Mouse (Mus musculus) frontal cortex, postnatal 10 days (tissue): ENCODE measurements around the gene Creb5.

Source experiments
- DNase-seq, 2 experiments: peaks; one replicate each; pipeline ENCODE4 v3.0.0; 2022; ENCODE audit warnings: low spot score in 2 of 2, mixed read lengths in 1 of 2

Gene Creb5

DNA sequence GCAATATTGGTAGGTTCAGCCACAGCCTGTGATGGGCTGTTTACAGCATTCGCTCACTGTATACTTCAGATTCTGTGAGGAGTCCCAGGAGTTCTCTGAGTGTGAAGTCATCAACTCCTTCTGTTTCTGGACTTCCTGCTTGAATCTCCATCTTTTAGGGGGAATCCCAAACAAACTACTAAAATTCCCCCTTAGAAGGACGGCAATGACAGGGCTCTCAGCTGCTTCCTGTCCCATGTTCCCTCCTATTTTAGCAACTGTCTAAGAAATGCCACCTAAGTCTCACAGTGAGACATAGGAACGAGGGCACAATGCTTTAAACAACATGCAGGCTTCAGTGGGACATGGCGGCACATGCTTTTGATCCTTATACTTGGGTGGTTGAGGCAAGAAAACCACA is 204.3 kb downstream of the Creb5 start:
- no peak for DNase-seq

DNA sequence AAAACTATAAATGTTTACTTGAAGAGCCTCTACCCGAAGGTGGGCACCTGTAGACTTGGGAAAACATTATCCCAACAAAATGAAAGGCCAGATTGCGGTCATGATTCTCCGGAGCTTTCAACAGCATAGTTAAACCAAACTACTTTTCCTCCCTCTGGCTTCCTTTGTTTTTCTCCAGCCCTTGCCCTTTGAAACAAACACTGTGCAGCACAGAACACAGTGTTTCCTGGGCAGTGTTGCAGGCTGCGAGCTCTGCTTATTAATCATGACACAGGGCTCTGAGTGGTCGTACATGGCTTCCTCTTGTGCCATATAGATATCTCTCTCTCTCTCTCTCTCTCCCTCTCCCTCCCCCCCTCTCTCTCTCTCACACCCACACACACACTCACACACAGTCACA is 206.8 kb downstream of the Creb5 start:
- no peak for DNase-seq

DNA sequence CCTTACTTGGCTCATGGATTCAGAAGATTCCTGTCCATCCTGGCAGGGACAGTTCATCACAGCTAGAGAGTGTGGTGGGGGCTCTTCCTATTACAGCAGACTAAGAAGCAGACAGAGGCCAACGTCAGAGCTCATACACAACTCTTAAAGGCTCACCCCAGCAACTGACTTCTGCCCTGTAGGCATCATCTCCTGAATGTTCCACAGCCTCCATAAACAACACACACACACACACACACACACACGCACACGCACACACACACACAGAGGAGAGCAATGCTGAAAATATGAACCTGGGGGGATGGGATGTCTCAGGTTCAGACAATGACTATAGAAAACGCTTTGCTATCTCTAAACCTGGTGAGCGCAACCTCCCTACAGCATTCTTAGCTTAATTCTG is 208.6 kb downstream of the Creb5 start:
- DNase-seq = no peak

DNA sequence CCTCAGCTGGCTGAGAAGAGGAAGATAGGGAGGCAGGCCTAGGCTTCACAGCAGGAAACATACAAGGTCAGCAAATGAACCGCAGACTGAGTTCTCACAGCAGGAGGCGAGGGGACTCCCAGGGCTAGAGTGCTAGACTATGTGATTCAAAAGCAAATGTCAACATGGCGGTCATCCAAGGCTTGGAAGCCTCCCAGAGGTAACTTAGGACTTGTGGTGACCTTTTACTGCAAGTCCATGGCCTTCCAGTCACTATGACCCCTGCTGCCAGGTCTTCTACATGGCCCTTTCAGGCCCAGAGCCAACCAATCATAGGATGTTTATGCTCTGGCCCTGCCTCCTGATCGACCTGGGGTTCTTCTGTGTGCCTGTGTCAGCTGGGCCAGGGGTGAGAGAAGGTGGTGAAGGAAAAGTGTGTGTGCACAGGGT is 209.3 kb downstream of the Creb5 start:
- DNase-seq = no peak

DNA sequence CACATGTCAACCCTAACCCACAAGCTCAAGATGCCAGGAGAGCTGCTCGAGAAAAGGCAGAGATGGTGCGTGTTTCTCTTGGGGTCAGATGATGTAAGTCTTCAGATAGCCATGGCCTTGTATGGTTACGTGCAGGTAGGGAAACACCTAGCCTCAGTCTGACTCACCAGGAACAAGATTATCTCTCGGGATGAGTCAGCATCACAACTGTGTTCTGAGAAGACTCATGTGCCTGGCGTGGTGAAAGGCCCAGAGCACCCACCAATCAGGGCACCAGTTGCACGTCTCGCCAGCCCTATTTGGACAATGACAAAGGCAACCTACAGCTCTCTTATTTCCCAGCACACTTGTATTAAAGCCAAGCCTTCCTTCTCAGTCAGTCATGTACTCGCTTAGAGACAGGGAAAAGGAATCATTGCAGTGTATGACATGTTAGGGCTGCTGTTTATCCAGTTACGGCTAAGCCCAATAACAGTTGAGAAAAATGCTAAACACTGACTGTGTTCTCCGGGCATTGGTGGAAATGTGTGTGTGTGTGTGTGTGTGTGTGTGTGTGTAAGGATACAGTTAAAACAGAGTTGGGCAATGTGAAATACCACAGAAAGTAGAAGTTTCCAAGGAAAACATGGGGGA is 210.9 kb downstream of the Creb5 start:
- no peak for DNase-seq

DNA sequence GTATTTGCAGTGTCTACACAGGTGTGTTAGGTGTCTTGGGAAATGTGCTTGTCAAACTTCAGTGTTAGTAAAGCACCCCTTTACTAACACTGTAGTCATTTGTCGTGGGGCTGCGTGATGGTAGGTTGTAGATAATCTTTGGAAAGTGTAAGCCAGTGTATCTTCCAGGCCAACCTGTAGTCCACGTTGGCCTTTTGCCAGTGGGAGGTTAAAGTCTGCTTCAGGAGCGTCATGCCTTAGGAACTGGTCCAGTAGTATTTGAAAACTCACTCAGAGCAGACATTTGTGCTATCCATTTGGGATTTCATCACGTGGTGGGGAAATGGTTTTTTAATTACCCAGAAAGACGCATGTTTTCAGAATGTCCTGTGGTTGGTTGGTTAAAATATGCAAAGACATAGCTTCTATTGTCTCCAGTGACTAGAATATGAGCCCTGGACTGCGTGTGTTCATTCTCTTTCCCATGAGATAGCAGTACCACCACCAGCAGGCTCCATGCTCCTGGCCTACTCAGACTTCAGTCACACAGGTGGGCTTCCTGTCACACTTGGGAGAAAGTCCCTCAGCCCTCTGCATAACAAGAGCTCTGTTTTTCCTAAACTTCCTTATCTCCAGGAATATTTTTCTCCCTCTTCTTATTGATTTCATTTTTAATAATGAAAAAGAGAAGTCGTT is 212.7 kb downstream of the Creb5 start:
- no peak for DNase-seq

DNA sequence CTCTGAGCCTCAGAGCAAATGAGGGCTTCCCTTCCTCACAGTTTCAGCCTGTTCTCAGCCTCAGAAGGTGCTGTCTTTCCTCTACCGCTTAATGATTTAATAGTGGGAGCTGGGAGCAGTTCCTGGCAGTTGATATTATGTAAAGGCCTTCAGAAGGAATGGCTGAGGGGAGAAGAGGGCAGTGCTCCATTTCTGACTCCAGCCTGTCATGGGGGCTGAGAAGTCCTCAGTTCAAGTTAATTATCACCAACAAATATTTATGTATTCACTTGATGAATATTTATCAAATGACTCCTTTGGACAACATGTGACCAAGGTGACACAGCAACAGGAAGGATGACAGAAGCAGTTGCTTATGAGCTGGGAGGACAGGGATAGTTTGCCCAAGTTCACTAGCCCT is 214.2 kb downstream of the Creb5 start:
- no peak for DNase-seq

DNA sequence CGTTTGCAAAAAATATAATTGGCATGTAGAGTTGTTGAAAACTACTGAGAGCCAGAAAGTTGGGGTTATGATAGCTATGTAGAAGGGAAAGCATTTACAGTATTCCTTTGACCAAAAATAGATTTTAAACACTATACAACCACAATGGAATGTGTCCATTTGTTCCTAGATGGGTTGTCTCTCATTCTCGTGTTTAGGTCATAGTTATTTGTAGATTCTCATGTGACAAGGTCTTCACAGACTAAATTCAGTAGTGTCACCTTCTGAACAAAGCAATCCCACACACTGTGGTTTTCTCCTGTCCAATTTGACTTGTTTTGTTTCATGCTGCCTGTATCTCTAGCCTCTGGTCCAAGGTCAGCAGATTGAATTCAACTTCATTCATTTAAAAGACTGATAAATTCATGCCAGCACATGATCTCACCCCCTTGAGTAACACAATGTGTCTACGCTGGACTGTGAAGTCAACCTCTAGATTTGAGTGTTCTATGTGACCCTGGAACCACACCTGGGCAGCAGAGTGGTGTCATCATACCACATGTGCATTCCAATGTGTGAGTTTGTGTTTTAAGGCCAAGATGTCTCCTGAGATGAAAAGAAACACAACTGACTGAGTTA is 220.0 kb downstream of the Creb5 start:
- no peak for DNase-seq

DNA sequence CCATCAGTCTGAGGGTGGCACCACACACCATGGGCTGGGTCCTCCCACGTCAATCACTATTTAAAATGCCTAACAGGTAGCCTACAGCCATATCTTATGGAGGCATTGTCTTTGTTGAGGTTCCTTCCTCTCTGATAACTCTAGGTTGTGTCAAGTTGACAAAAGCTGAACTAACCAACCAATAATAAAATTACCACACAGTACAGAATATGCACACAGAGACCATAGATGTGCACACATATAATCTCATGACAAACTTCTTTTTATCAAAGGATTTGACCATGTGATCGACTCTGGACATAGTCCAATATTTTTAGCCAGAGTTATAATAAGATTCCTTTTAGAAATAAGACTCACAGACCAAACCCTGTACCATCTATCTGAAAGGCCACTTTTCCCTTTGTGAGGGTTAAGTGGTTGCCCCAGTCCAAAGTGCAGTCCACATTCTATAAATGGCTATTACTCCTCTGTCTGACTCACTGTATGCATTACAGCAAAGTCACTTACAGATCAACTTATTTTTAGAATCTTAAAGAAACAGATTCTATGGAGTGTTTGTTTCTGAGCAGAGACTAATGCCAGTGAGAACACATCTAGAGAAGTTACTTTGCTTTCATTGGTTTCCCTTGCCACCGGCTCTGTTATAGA is 221.9 kb downstream of the Creb5 start:
- no peak for DNase-seq

DNA sequence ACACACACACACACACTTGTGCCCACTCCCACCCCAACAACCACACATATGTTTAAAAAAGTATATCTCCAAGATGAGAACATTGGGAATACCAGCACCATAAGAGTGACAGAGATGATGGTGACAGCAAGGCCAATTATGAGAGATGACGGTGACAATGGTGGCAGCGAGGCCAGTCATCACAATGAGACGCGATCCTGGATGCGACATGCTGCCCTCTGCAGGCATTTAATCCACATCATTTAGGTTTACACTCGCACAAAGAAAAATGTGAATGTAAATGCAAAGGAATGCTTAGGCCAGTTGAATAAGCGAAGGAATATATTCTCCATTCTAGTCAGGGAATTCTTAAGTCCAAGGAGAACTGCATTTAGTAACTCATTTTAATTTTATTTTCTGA is 222.9 kb downstream of the Creb5 start:
- DNase-seq = no peak

DNA sequence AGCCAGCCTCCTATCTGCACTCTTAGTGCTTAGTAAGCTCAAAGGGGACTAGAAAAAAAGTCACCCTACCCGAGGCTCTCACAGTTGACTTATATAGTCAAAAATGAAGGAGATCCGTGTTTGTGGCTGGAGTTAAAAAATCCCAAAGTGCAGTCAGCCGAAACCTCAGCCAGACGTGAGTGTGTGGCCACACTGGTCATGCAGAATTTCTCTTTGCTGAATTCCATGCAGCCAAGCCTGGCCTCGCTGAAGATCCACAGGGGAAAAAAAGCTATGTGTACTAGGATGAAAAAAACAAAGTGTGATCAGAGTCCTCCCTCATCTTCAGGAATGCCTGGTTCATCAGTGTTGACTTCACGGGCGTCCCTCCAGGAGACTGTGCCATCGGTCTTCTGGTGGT is 225.2 kb downstream of the Creb5 start:
- DNase-seq = no peak

DNA sequence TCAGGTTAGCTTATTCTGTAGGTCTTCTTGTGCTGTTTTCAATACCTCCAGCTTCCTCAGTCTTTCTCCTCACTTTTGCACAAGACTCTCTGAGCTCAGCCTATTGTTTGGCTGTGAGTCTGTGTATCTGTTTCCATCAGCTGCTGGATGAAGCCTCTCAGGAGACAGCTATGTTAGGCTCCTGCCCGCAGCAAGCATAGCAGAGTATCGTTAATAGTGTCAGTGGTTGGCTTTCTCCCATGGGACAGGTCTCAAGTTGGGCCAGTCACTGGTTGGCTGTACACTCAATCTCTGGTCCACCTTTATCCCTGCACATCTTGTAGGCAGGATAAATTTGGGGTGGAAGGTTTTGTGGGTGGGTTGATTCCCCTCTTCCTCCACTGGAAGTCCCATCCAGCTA is 226.3 kb downstream of the Creb5 start:
- DNase-seq = no peak

DNA sequence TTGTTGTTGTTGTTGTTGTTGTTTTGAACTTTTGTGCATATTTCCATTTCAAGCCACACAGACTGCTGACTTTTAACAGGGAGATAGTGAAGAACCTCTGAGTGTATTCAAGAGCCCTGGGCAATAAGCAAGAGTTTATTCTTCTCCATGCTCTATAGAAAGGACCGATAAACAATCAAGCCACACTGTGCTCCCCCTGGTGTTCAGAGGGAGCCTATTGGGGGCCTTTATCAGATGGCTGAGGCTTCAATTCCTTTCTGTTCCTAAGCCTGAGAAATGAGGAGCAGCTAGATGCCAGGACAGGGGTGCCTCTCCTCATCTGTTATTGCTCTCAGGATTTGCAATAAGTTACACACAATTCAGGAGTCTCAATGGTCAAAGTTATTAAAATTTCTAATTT is 227.8 kb downstream of the Creb5 start:
- DNase-seq = no peak

DNA sequence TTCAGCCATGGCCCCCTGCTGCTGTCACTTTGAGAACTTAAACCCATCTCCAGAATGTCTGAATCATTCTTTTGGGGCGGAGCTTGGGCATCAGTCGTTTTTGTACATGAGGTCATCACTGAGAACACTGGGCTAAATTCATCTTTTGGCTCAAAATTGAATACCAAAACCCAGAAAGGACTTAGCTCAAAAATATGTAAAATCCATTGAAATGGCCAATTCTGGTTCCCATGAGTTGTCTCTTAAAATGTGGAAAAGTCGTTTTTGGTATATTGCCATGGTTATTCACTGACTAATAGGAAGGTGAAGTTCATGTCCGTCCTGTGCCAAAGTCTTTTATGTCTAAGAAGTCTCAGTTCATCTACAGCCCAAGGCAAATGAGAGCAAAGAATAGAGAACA is 228.5 kb downstream of the Creb5 start:
- DNase-seq = no peak

DNA sequence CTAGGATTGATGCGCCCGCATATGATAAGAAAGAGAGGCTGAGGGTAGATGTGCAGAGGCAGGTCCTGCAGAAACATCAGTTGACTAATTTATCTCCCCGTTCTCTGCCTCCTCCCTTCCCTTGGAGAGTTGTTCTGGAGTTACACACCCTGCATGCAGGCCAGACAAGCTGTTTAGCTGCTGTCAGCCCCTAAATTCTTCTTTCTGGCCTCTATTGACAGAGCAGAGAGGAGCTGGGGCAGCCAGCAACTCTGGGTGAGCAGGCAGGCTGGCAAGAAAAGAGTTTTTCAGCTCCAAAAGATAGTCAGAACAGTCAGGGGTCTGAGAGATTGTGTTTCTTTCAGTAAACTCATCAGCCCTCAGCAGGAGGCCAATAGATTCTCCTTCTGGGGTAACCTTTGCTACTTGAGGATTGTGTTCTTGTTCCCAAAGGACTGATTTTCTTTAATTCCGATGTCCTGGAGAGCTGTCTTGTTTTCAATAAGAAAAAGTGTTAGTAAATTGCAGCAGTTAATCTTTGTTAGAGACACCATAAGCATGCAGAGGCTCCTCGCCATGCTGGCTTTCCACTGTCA is 230.4 kb downstream of the Creb5 start:
- no peak for DNase-seq

DNA sequence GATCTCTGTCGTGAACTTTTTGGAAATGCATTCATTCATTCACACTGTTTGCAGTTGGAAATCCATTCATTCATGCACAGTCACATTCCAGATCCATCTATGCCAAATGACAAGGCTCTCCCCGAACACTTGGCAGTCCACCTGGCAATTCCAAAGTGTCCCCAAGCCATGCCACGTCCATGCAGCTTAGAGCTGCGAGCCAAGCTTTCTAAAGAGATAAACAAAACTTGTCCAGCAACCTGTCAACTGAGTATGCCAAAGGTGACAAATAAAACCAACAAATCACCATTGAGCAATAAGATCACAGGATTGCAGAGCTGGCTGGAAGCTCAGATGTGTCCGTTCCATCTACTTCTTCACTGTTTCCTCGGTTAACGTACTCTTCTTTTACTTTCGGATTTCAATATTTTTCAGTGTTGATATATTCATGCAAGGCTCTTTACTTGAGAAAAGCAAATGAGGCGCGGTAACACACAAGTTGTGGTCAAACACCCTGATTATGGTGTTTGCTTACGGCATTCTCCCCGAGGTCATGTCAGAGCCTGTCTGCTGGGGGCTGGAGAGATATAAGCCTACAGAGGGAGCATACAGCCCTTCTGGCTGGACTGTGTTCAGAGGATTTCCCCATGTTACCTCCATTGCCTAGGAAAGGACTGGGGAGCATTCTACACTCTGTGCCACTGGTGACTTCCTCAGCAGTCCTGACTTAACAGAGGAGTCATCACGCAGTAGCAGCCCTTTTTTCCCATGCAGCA is 236.8 kb downstream of the Creb5 start:
- no peak for DNase-seq

DNA sequence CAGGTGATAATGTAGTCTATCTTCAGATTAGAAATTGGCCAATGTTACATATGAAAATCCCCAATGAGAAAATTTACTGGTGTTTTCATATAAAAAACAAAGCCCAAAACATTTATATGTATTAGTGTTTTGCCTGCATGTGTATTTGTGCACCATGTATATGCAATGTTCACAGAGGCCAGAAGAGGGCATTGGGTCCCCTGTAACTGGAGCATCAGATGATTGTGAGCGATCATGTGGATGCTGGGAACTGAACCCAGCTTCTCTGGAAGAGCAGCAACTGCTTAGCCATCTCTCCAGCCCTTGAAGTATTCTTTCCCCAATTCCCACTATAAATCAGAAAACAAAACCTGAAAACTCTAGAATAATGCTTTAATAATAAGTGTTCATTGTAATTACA is 239.4 kb downstream of the Creb5 start:
- no peak for DNase-seq

DNA sequence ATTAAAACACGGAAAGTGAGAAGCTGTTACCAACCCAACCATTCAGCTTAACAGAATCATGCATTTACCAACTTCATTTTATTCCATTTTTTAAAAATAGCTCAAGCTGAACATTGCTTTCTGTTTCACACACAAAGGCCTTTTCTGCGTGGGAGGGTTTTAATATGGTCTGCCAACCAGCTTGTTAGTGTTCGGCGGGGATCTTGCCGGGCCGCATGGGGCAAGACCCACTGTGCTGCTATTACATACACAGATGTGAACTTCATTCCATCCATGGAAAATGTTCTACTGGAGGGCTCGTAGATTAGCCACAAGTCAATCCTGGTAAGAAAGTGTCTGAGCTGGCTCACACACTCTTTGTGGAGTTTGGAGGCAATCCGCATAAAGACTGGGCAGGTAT is 243.7 kb downstream of the Creb5 start:
- no peak for DNase-seq

DNA sequence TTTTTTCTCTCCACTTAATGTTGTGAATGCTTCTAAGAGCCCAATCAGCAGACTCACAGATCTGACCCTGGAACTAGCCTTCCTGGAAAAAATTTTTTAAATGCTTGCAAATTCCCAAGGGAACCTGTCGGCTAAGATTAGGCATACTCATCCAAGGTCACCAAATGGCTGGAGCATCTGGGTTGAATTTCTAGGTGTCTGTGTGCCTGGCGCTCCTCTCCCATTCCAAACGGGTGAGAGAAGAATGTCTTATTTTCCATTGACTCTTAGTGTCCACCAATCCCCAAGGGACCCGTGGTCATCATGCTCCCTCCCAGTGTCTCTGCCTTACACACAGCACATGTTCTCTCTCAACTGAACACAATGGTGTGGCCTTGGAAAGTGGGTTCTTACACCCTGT is 244.4 kb downstream of the Creb5 start:
- no peak for DNase-seq

DNA sequence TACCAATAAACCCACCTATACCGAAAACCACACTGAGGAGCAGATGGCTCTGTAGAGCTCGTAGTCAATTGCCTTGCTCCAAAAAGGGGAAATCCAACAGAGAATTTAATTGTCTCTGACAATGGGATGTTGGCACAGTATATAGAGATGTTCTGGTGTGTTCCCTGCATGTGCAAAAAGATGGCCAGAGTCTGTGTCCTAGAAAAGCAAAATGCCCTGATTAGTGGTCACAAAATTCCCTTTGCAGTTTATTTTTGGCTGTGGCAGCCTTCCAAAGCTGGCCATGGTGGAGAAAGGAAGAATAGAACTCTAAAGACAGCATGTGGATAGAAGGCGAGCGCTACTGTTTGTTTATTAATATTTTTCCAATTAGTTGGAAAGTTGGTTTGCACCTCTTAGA is 250.5 kb downstream of the Creb5 start:
- DNase-seq = no peak

DNA sequence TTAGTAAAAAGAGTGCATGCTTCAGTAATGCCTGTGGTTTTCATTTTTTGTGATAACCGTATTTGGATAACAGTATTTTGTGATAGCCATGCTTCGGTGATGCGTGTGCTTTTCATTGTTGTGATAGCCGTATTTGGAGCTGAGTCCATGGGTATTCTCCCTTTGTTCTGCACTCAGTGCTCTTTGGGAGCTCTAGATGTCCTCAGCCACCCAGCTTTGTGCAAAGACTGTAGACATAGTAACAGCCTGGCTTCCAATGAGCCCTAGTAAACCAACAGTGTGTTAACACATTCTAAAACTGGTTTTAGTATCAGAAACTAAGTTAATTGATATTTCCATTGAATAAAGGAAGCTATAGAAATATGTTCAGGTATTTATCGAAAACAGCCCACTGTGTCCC is 254.7 kb downstream of the Creb5 start:
- DNase-seq = no peak

DNA sequence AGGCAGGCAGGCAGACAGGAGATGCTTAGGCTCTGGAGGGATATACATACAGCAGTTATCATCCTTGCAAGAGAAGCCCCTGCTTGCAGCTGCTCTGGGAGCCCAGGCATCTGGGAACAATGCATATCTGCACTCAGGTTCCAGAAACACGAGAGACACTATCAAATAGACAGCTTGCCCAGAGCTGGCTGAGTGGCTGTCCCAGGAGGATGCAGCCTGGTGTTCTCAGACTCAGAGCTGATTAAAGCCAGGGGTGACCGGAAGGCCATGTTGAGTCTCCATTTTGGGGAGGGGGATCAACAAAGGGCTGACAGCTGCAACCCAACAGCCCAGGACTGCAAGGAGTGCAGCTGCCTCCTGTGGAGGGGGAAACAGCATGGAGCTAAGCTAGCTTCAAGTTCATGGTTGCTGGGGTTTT is 258.4 kb downstream of the Creb5 start:
- DNase-seq = no peak
